Mouse (Mus musculus): ENCODE results near the gene Hic1. TPM values are rescaled to one million over a fixed set of nuclear protein-coding genes. Genes with fewer than 3 reads are reported as not detected.

The Hic1 gene
- polyA plus RNA-seq, 1 experiment: 0.02 TPM

GRCm38 (mm10) chr11:75152603-75153557 lies 16.4 kb downstream of the Hic1 start:
- H3K79me2 ChIP-seq (ENCODE audit: control insufficient read depth, insufficient read depth): peaks cover 4% of the 10 kb centered on the region
- H3ac ChIP-seq (ENCODE audit: control insufficient read depth, insufficient read length, low read depth): no peak overlapping the region
- peaks cover 24% of the 10 kb centered on the region for H3K36me3 ChIP-seq (ENCODE audit: control insufficient read depth, insufficient read depth)
- H3K79me3 ChIP-seq (ENCODE audit: low read depth): no peaks in the 10 kb centered on the region
- H3K27me3 ChIP-seq (ENCODE audit: control insufficient read depth, insufficient read depth, insufficient read length): no peaks in the 10 kb centered on the region
- TF ChIP-seq MAX (IDR thresholded peaks at IDR 0.05) (peak; percentile 81), CEBPB (IDR thresholded peaks at IDR 0.05; ENCODE audit: low read depth) (no peak)
- H3K4me3 ChIP-seq (ENCODE audit: insufficient read depth, poor library complexity, severe bottlenecking): peak overlapping the region; percentile 29

DNA sequence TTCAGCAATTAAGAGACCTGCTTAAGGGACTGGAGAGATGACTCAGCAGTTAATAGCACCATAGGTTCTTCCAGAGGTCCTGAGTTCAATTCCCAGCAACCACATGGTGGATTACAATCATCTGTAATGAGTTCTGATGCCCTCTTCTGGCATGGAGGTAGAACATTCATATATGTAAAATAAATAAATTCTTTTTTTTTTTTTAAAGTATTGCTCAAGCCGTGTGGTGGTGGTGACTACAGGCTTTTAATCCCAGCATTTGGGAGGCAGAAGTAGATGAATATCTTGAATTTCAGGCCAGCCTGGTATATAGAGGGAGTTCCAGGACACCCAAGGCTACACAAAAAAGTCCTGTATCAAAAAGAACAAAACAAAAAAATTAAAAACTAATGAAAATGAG lies 19.0 kb downstream of the Hic1 start:
- no peak overlapping the region for H3ac ChIP-seq (ENCODE audit: control insufficient read depth, insufficient read length, low read depth)
- H3K27me3 ChIP-seq (ENCODE audit: control insufficient read depth, insufficient read depth, insufficient read length): no peaks in the 10 kb centered on the region
- no peaks in the 10 kb centered on the region for H3K79me3 ChIP-seq (ENCODE audit: low read depth)
- H3K36me3 ChIP-seq (ENCODE audit: control insufficient read depth, insufficient read depth): peaks cover 17% of the 10 kb centered on the region
- no peak overlapping the region for H3K4me3 ChIP-seq (ENCODE audit: insufficient read depth, poor library complexity, severe bottlenecking)
- TF ChIP-seq USF1 (IDR thresholded peaks at IDR 0.05; ENCODE audit: low read depth) (no peak), MAX (IDR thresholded peaks at IDR 0.05) (no peak), MYOD1 (IDR thresholded peaks at IDR 0.05; ENCODE audit: control insufficient read depth, insufficient read length, low read depth) (no peak), FOSL1 (IDR thresholded peaks at IDR 0.05; ENCODE audit: insufficient read depth, low read length, poor library complexity, severe bottlenecking) (no peak), CEBPB (IDR thresholded peaks at IDR 0.05; ENCODE audit: low read depth) (no peak), CTCF (IDR thresholded peaks at IDR 0.05; ENCODE audit: control insufficient read depth, insufficient read depth, insufficient read length) (no peak), MYOG (IDR thresholded peaks at IDR 0.05; ENCODE audit: control insufficient read depth, extremely low read depth, insufficient read length) (no peak)
- peaks cover 4% of the 10 kb centered on the region for H3K79me2 ChIP-seq (ENCODE audit: control insufficient read depth, insufficient read depth)

- H3K79me2 ChIP-seq (ENCODE audit: control insufficient read depth, insufficient read depth): peaks cover 4% of the 10 kb centered on the region
- H3K4me3 ChIP-seq (ENCODE audit: insufficient read depth, poor library complexity, severe bottlenecking): no peak overlapping the region
- H3ac ChIP-seq (ENCODE audit: control insufficient read depth, insufficient read length, low read depth): no peak overlapping the region
- no peaks in the 10 kb centered on the region for H3K27me3 ChIP-seq (ENCODE audit: control insufficient read depth, insufficient read depth, insufficient read length)
- H3K79me3 ChIP-seq (ENCODE audit: low read depth): no peaks in the 10 kb centered on the region
- TF ChIP-seq USF1 (IDR thresholded peaks at IDR 0.05; ENCODE audit: low read depth): no peak
- no peak for TF ChIP-seq CEBPB (IDR thresholded peaks at IDR 0.05; ENCODE audit: low read depth)
- no peak for TF ChIP-seq MYOG (IDR thresholded peaks at IDR 0.05; ENCODE audit: control insufficient read depth, extremely low read depth, insufficient read length)
- no peak for TF ChIP-seq FOSL1 (IDR thresholded peaks at IDR 0.05; ENCODE audit: insufficient read depth, low read length, poor library complexity, severe bottlenecking)
- no peak for TF ChIP-seq CTCF (IDR thresholded peaks at IDR 0.05; ENCODE audit: control insufficient read depth, insufficient read depth, insufficient read length)
- no peak for TF ChIP-seq MYOD1 (IDR thresholded peaks at IDR 0.05; ENCODE audit: control insufficient read depth, insufficient read length, low read depth)
- no peak for TF ChIP-seq MAX (IDR thresholded peaks at IDR 0.05)
- H3K36me3 ChIP-seq (ENCODE audit: control insufficient read depth, insufficient read depth): peaks cover 29% of the 10 kb centered on the region
Observed at GRCm38 (mm10) chr11:75148332-75149035, 20.8 kb downstream of the Hic1 start.

GRCm38 (mm10) chr11:75147846-75148168 lies 21.5 kb downstream of the Hic1 start:
- Histone ChIP-seq H3ac (ENCODE audit: control insufficient read depth, insufficient read length, low read depth) (no peak overlapping the region), H3K36me3 (ENCODE audit: control insufficient read depth, insufficient read depth) (peaks cover 32% of the 10 kb centered on the region), H3K79me3 (ENCODE audit: low read depth) (no peaks in the 10 kb centered on the region), H3K27me3 (ENCODE audit: control insufficient read depth, insufficient read depth, insufficient read length) (no peaks in the 10 kb centered on the region), H3K79me2 (ENCODE audit: control insufficient read depth, insufficient read depth) (peaks cover 4% of the 10 kb centered on the region), H3K4me3 (ENCODE audit: insufficient read depth, poor library complexity, severe bottlenecking) (no peak overlapping the region)
- TF ChIP-seq MYOD1 (IDR thresholded peaks at IDR 0.05; ENCODE audit: control insufficient read depth, insufficient read length, low read depth): no peak
- no peak for TF ChIP-seq CTCF (IDR thresholded peaks at IDR 0.05; ENCODE audit: control insufficient read depth, insufficient read depth, insufficient read length)
- TF ChIP-seq MAX (IDR thresholded peaks at IDR 0.05): no peak
- TF ChIP-seq FOSL1 (IDR thresholded peaks at IDR 0.05; ENCODE audit: insufficient read depth, low read length, poor library complexity, severe bottlenecking): no peak
- no peak for TF ChIP-seq USF1 (IDR thresholded peaks at IDR 0.05; ENCODE audit: low read depth)
- TF ChIP-seq MYOG (IDR thresholded peaks at IDR 0.05; ENCODE audit: control insufficient read depth, extremely low read depth, insufficient read length): no peak
- TF ChIP-seq CEBPB (IDR thresholded peaks at IDR 0.05; ENCODE audit: low read depth): no peak

DNA sequence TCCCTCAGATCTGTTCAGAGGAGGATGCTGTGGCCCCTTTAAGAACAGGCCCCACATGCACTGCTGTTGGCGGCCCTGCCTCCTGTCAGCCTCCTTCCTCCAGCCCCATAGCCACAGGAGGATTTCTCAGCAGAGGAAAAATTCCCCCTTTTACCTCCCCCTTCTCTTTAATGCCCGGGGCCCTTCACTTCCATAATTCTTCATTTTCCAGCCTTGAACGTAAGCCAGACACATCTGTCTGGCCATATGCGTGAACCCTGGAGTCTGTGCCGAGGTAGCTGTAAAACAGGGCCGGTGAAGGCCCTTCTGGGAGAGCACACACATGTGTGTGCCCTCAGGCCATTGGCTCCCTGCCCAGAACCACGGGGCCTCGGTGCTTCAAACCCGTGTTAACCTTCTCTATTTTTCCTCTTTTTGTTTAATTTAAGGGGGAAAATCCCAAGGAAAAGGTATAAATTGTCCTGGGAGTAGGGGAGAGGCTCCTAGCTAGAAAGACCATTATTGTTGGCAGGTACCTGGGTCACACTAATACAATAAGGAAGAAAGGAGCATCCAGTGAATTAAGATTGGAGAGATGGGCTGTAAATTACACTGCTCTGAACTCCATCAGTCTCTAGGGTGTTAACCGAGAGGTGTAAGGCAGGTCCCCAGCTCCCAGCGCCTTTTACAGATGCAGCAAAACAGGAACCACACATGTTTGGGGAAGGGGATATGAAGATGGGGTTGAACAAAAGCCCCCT lies 22.0 kb downstream of the Hic1 start:
- H3K36me3 ChIP-seq (ENCODE audit: control insufficient read depth, insufficient read depth): peaks cover 32% of the 10 kb centered on the region
- TF ChIP-seq MYOD1 (IDR thresholded peaks at IDR 0.05; ENCODE audit: control insufficient read depth, insufficient read length, low read depth) (no peak), MYOG (IDR thresholded peaks at IDR 0.05; ENCODE audit: control insufficient read depth, extremely low read depth, insufficient read length) (no peak), USF1 (IDR thresholded peaks at IDR 0.05; ENCODE audit: low read depth) (no peak), MAX (IDR thresholded peaks at IDR 0.05) (no peak), CTCF (IDR thresholded peaks at IDR 0.05; ENCODE audit: control insufficient read depth, insufficient read depth, insufficient read length) (no peak), FOSL1 (IDR thresholded peaks at IDR 0.05; ENCODE audit: insufficient read depth, low read length, poor library complexity, severe bottlenecking) (no peak), CEBPB (IDR thresholded peaks at IDR 0.05; ENCODE audit: low read depth) (no peak)

More for the DNA sequence above, 22.0 kb downstream of the Hic1 start:
- Histone ChIP-seq H3K27me3 (ENCODE audit: control insufficient read depth, insufficient read depth, insufficient read length) (no peaks in the 10 kb centered on the region), H3K4me3 (ENCODE audit: insufficient read depth, poor library complexity, severe bottlenecking) (no peak overlapping the region), H3ac (ENCODE audit: control insufficient read depth, insufficient read length, low read depth) (no peak overlapping the region), H3K79me3 (ENCODE audit: low read depth) (no peaks in the 10 kb centered on the region), H3K79me2 (ENCODE audit: control insufficient read depth, insufficient read depth) (no peaks in the 10 kb centered on the region)

All from C2C12 (cell line).